Mouse (Mus musculus): ENCODE results near the gene Hic1. TPM values are rescaled to one million over a fixed set of nuclear protein-coding genes. Genes with fewer than 3 reads are reported as not detected.

The Hic1 gene
- polyA plus RNA-seq, 1 experiment from 2014 or later = 3.2 TPM

DNA sequence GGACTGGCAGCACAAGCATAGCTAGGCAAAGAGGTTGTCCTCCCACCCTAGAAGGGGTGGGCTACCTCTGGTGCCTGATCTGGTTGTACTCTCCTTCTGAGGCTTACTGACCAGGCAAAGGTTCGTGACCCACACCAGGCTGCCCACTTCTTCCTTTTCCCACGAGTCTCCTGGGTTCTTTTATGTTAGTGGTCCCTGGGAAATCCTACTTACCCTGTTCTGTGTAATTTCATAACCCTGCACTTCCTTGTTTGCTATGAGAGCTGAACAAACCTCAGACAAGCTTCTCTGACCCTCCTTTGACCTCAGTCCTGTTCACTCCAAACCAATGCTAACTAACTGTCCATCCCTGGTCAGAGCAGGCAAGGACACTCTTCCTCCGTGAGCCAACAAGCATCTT is 28.3 kb downstream of the Hic1 start:
- H3K4me2 ChIP-seq = no peak overlapping the region
- WGBS = 52% methylated on average over 3 of the region's 3 CpGs
- ATAC-seq (replicated peaks; ENCODE audit: low FRiP score) (no peak), DNase-seq (ENCODE audit: low spot score) (no peak)
- H3K27me3 ChIP-seq (replicated peaks; ENCODE audit: control insufficient read depth, insufficient read depth, low read length) = no peaks in the 10 kb centered on the region
- H3K9ac ChIP-seq (ENCODE audit: low read depth, low read length) = no peak overlapping the region
- no peak overlapping the region for H3K4me3 ChIP-seq (ENCODE audit: low read depth, low read length)
- H3K4me1 ChIP-seq (replicated peaks; ENCODE audit: control insufficient read depth, insufficient read depth, low read length) = peaks cover 50% of the 10 kb centered on the region
- H3K27ac ChIP-seq (ENCODE audit: low read depth, low read length) = no peak overlapping the region
- peaks cover 4% of the 10 kb centered on the region; the same call in 1 of the 2 replicates for H3K36me3 ChIP-seq (ENCODE audit: control insufficient read depth, insufficient read depth, low read length)
- no peaks in the 10 kb centered on the region for H3K9me3 ChIP-seq (ENCODE audit: control insufficient read depth, low read length)

DNA sequence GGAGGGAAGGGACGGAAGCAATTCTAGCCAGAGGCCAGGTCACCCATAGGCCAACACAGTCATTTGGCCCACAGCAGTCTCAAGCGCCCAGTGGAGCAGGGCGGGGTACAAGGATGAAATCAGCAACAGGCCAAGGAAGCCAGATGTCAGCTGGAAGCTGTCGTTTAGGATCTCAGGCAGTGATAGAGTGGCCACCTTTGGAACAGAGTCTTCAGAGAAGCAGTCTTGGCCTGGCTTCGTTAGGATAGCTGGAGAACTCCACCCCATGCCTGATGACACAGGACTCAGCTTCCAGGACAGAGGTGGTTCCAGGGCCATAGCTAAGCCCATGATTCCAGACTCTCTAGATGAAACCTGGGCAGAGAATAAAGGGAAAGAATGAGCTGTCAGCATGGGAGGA is 28.9 kb downstream of the Hic1 start:
- DNase-seq (ENCODE audit: low spot score) (no peak), ATAC-seq (replicated peaks; ENCODE audit: low FRiP score) (no peak)
- Histone ChIP-seq H3K4me3 (ENCODE audit: low read depth, low read length) (no peak overlapping the region), H3K9me3 (ENCODE audit: control insufficient read depth, low read length) (no peaks in the 10 kb centered on the region), H3K4me2 (no peak overlapping the region), H3K27me3 (replicated peaks; ENCODE audit: control insufficient read depth, insufficient read depth, low read length) (no peaks in the 10 kb centered on the region), H3K9ac (ENCODE audit: low read depth, low read length) (no peak overlapping the region), H3K4me1 (replicated peaks; ENCODE audit: control insufficient read depth, insufficient read depth, low read length) (peaks cover 50% of the 10 kb centered on the region), H3K36me3 (ENCODE audit: control insufficient read depth, insufficient read depth, low read length) (peaks cover 4% of the 10 kb centered on the region; the same call in 1 of the 2 replicates), H3K27ac (ENCODE audit: low read depth, low read length) (no peak overlapping the region)
- 65% methylated on average over 5 of the region's 5 CpGs for WGBS

DNA sequence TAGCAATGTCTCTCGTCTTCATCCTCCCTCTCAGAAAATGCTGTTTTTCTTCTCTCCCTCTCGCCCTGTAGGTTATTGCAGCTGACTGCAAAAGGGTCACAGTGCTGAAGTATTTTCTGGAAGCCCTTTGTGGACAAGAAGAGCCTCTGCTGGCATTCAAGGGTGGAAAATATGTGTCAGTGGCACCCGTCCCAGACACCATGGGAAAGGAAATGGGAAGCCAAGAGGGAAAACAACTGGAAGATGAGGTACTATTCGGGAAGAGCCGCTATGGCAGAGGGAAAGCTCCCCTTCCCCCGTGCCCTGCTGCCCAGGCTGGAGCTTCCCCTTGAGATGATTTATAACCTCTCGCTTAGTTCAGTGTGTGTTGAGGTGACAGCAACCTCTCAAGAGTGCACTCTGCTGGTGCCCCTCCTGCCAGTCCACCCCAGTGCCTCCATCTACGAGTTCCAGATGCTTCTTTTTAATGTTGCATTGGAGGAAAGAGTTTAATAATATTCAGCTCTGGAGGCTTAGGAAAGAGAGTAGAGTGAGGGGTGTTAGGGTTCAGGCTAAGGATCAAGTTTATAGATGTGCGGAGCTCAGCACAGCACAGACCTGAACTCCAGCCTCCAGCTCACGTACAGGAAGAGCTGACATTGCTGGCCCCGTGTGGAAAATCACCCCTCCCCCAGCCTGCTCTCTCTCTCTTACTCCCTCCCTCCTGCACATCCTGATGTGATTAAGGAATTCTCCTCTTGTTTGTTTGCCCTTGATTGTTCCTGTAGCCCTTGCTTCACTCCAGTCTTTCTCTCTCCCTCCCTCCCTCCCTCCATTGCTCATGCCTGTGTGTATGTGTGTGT is 30.0 kb downstream of the Hic1 start:
- Histone ChIP-seq H3K4me2 (peak overlapping the region; percentile 16; the same call in 1 of the 2 replicates), H3K4me3 (ENCODE audit: low read depth, low read length) (no peak overlapping the region), H3K9ac (ENCODE audit: low read depth, low read length) (peak overlapping the region; percentile 39; the same call in 1 of the 2 replicates), H3K36me3 (ENCODE audit: control insufficient read depth, insufficient read depth, low read length) (peaks cover 2% of the 10 kb centered on the region; the same call in 1 of the 2 replicates), H3K4me1 (replicated peaks; ENCODE audit: control insufficient read depth, insufficient read depth, low read length) (peaks cover 50% of the 10 kb centered on the region), H3K27me3 (replicated peaks; ENCODE audit: control insufficient read depth, insufficient read depth, low read length) (no peaks in the 10 kb centered on the region), H3K9me3 (ENCODE audit: control insufficient read depth, low read length) (no peaks in the 10 kb centered on the region), H3K27ac (ENCODE audit: low read depth, low read length) (peak overlapping the region; percentile 69; the same call in 1 of the 2 replicates)
- ATAC-seq (replicated peaks; ENCODE audit: low FRiP score) = no peak
- DNase-seq (ENCODE audit: low spot score) = no peak
- 41% methylated on average over 11 of the region's 11 CpGs for WGBS

DNA sequence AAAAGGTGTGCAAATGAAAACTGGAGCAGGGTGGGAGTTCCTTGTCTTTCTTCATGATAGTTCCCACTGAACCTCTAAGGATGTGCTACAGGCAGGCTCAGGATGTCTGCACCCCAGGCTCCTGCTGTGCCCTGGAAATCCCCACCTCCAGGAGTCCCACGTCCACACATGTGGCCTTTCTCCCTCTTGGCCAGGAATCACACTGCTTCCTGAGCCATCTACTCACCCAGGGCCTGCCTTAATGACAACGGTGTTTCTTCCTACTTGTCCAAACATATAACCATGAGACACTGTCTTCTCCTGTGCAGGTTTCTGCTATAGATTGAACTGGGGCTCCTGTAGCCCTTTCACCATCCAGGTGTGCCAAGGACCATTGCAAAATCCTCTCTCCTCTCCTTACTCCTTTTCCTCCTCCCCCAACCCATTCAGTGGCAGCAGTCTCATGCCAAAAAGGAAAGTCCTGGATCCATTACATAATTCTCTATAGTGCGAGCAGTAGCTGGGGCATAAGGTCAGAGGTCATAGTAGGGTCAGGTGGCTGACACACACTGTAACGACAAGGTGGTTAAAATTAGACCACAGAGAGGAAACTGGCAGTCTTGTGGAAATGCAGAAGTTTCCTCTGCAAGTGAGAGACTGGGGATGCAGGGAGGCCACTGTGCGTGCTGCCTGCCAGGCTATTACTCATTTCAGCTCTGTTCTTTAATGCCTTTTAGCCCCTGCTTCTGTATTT is 32.5 kb downstream of the Hic1 start:
- H3K9me3 ChIP-seq (ENCODE audit: control insufficient read depth, low read length) = no peaks in the 10 kb centered on the region
- DNase-seq (ENCODE audit: low spot score) (no peak), ATAC-seq (replicated peaks; ENCODE audit: low FRiP score) (0 out of 2 replicates have a peak, but pooled peaks have one; percentile 34)
- WGBS = 27% methylated on average over 5 of the region's 5 CpGs
- peaks cover 54% of the 10 kb centered on the region for H3K4me1 ChIP-seq (replicated peaks; ENCODE audit: control insufficient read depth, insufficient read depth, low read length)
- no peak overlapping the region for H3K4me3 ChIP-seq (ENCODE audit: low read depth, low read length)
- peak overlapping the region; percentile 36; the same call in 1 of the 2 replicates for H3K27ac ChIP-seq (ENCODE audit: low read depth, low read length)
- no peak overlapping the region for H3K9ac ChIP-seq (ENCODE audit: low read depth, low read length)
- no peaks in the 10 kb centered on the region for H3K36me3 ChIP-seq (ENCODE audit: control insufficient read depth, insufficient read depth, low read length)
- no peaks in the 10 kb centered on the region for H3K27me3 ChIP-seq (replicated peaks; ENCODE audit: control insufficient read depth, insufficient read depth, low read length)
- H3K4me2 ChIP-seq = no peak overlapping the region

DNA sequence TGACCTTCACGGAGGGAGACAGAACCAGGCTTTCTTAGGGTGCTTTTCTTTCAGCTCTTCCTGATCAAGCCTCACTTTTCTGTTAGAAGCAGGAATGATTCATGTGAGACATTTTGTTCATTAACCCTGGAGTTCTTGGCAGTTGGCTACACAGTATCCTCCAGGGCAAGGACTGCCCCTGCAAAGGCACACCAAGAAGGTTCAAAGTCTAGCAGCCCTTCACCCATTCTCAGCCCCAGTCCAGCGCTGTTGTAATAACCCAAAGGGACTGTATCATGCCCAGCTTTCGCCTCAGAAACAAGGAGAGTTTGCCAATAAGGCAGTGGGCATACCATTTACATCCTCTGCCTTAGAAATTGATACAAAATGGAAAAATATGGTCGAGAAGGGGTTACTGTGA is 34.0 kb downstream of the Hic1 start:
- Histone ChIP-seq H3K27ac (ENCODE audit: low read depth, low read length) (no peak overlapping the region), H3K4me3 (ENCODE audit: low read depth, low read length) (no peak overlapping the region), H3K9me3 (ENCODE audit: control insufficient read depth, low read length) (no peaks in the 10 kb centered on the region), H3K27me3 (replicated peaks; ENCODE audit: control insufficient read depth, insufficient read depth, low read length) (no peaks in the 10 kb centered on the region), H3K9ac (ENCODE audit: low read depth, low read length) (no peak overlapping the region), H3K4me2 (no peak overlapping the region), H3K4me1 (replicated peaks; ENCODE audit: control insufficient read depth, insufficient read depth, low read length) (peaks cover 40% of the 10 kb centered on the region), H3K36me3 (ENCODE audit: control insufficient read depth, insufficient read depth, low read length) (no peaks in the 10 kb centered on the region)
- WGBS = 90% methylated on average over 4 of the region's 4 CpGs
- ATAC-seq (replicated peaks; ENCODE audit: low FRiP score) (no peak), DNase-seq (ENCODE audit: low spot score) (no peak)

DNA sequence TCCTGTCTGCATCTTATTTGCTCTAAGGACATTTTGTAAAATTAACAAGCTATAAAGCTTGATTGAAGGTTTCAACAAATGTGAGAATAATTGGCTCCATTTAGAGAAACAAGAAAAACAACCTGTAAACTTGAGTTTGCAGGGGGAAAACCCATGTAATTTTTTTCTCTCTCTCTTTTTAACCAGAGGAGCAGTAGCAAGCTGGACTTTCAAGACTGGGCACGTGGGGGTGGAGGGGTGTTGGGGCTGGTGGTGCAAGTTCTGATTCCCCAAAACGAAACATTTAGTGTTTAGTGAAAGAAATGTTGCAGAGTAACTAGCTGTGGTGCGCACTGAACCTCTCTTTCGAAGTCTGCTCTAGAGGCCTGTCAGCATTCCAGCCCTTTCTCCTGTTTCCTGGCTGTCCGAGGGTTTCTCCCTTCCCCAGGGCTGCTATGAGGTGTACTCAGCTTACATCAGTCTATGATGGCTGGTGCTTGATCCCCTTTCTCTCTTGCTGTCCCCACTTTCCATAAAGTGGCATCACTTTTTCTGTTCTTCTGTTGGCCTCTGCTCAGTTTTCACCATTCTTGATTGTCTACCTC is 34.7 kb downstream of the Hic1 start:
- H3K4me1 ChIP-seq (replicated peaks; ENCODE audit: control insufficient read depth, insufficient read depth, low read length) = peaks cover 35% of the 10 kb centered on the region
- no peaks in the 10 kb centered on the region for H3K36me3 ChIP-seq (ENCODE audit: control insufficient read depth, insufficient read depth, low read length)
- DNase-seq (ENCODE audit: low spot score) = no peak
- no peak overlapping the region for H3K27ac ChIP-seq (ENCODE audit: low read depth, low read length)
- no peaks in the 10 kb centered on the region for H3K27me3 ChIP-seq (replicated peaks; ENCODE audit: control insufficient read depth, insufficient read depth, low read length)
- no peak overlapping the region for H3K4me2 ChIP-seq
- no peak overlapping the region for H3K4me3 ChIP-seq (ENCODE audit: low read depth, low read length)
- 74% methylated on average over 5 of the region's 5 CpGs for WGBS
- H3K9ac ChIP-seq (ENCODE audit: low read depth, low read length) = no peak overlapping the region
- no peak for ATAC-seq (replicated peaks; ENCODE audit: low FRiP score)
- no peaks in the 10 kb centered on the region for H3K9me3 ChIP-seq (ENCODE audit: control insufficient read depth, low read length)

DNA sequence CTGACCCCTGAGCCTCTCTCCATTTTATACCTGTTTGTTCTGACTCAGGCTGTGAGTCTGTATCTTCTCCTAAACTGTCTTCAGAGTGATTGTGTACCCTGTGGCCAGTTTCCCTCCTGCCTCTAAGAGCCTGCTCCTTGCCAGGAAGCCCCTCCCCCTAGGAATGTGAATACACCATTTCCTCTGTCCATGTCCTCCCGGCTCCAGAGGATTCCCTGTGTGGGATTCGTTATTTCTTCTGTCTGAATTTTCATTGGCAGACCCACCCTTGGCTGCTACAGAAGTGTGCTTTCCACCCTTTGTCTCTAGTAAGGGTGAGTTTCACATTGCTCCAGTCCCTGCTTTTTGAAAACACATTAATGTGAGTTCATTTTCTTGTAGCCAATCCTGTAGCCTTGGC is 35.4 kb downstream of the Hic1 start:
- ATAC-seq (replicated peaks; ENCODE audit: low FRiP score) (no peak), DNase-seq (ENCODE audit: low spot score) (no peak)
- Histone ChIP-seq H3K4me1 (replicated peaks; ENCODE audit: control insufficient read depth, insufficient read depth, low read length) (peaks cover 29% of the 10 kb centered on the region), H3K9me3 (ENCODE audit: control insufficient read depth, low read length) (no peaks in the 10 kb centered on the region), H3K27ac (ENCODE audit: low read depth, low read length) (no peak overlapping the region), H3K27me3 (replicated peaks; ENCODE audit: control insufficient read depth, insufficient read depth, low read length) (no peaks in the 10 kb centered on the region), H3K9ac (ENCODE audit: low read depth, low read length) (no peak overlapping the region), H3K4me2 (no peak overlapping the region), H3K36me3 (ENCODE audit: control insufficient read depth, insufficient read depth, low read length) (no peaks in the 10 kb centered on the region), H3K4me3 (ENCODE audit: low read depth, low read length) (no peak overlapping the region)
- WGBS = 37% methylated on average over 2 of the region's 2 CpGs

DNA sequence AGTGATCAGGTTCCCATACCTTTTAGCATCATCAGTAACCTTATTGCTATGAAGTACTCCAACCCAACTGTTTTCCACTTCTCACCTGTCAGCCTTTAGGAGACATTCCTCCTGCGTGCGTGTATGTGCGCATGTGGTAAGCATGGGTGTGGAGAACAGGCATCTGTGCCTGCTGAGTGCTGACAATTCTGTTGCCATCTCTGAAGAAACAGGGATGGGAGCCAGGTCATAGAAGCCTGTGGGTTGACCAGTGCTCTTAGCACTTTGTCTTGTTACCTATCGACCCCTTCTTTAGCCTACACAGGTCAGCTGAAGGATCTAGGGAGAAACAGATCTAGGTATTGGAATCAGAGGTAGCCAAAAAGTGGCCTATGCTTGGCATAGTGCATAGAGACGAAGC is 35.9 kb downstream of the Hic1 start:
- ATAC-seq (replicated peaks; ENCODE audit: low FRiP score) (no peak), DNase-seq (ENCODE audit: low spot score) (no peak)
- Histone ChIP-seq H3K4me1 (replicated peaks; ENCODE audit: control insufficient read depth, insufficient read depth, low read length) (peaks cover 24% of the 10 kb centered on the region), H3K9ac (ENCODE audit: low read depth, low read length) (no peak overlapping the region), H3K27ac (ENCODE audit: low read depth, low read length) (no peak overlapping the region), H3K9me3 (ENCODE audit: control insufficient read depth, low read length) (no peaks in the 10 kb centered on the region), H3K4me2 (no peak overlapping the region), H3K36me3 (ENCODE audit: control insufficient read depth, insufficient read depth, low read length) (no peaks in the 10 kb centered on the region), H3K4me3 (ENCODE audit: low read depth, low read length) (no peak overlapping the region), H3K27me3 (replicated peaks; ENCODE audit: control insufficient read depth, insufficient read depth, low read length) (no peaks in the 10 kb centered on the region)
- 90% methylated on average over 5 of the region's 5 CpGs for WGBS
